Mouse (Mus musculus) heart, adult 2 months (tissue): ENCODE results near the gene Pnpla6.

ENCODE experiments used
- CTCF ChIP-seq: fragments of 200-600 bp; IDR thresholded peaks from 2 replicates; pipeline ENCODE4 v1.8.1; 2022; ENCODE audit warnings: antibody characterized with exemption, mild to moderate bottlenecking, moderate library complexity
- EP300 ChIP-seq: fragments of 200-500 bp; IDR thresholded peaks from 2 replicates; pipeline ENCODE4 v1.6.1; 2011; ENCODE audit warnings: low read depth, low read length, control low read depth; ENCODE audit not compliant: insufficient read depth
- POLR2A ChIP-seq: fragments of 200-500 bp; IDR thresholded peaks from 2 replicates; pipeline ENCODE4 v1.6.1; 2011; ENCODE audit warnings: mild to moderate bottlenecking, low read depth, low read length, control low read depth; ENCODE audit not compliant: insufficient read depth

- TF ChIP-seq EP300, result no peak
- TF ChIP-seq CTCF, result no peak
- no peak for TF ChIP-seq POLR2A
Measured at GRCm38 (mm10) chr8:3588258-3588633, 73.1 kb downstream of the Pnpla6 start.
